Mouse (Mus musculus): ENCODE measurements around the gene Ptpre.
"Not testable (repeated sequence)": the region's sequence is repeated elsewhere in the genome, so short reads cannot be mapped to it uniquely, and the experiment has no call there.

Ptpre gene

DNA sequence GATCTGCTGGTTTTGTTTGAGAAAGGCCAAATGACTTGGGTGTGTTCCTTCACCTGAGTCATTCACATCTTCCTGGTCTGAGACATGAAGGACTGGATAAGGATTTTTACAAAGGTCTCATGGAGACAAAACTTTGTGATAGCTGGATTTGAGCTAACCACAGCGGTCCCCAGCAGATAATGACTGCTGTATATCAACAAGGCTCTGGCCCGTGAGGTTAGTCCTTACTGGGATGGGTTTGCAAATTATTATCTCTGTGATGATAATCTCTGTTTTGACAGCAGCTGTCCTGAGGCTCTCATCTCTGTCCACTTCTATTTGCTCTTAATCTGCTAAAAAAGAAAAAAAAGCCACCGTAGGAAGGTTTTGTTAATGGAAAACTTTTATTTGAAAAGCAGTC is 71.7 kb downstream of the Ptpre start:
- DNase-seq = no peak

DNA sequence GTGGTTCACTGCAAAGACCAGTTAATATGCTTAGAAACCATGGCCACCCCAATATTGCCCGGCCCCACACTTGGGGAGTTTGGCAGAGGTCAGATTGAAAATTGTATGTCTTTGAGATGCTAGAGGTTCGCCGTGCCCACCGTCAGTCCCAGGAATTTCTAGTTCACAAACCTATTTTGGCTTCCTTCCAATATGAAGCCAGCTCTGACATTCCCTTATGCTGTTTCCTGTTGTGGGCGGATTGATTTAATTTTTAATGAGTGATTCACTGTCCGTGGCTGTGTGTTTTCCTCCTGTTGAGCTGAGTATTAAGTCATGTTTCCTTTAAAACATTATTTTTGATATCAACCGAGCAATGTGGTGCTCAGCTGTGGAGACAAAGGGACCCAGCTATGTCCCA is 72.4 kb downstream of the Ptpre start:
- DNase-seq = no peak

DNA sequence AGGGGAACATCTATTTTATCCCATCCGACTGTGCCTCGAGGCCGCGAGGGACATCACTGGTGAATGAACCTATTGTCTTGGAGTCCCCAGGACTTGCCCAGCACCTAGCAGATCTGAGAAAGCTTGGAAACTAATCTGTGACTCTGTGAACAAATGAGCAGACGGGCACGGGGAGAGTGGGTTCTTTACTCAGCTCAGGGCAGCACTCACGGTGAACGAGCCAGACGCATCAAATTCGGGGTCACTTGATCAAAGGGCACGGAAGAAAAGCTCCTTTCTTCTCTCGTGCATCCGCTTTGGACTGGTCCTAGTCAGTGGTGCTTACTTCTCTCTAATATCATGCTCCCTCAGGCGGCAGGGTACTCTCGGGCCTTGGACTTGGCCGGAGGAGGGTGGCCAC is 75.0 kb downstream of the Ptpre start:
- DNase-seq = no peak

DNA sequence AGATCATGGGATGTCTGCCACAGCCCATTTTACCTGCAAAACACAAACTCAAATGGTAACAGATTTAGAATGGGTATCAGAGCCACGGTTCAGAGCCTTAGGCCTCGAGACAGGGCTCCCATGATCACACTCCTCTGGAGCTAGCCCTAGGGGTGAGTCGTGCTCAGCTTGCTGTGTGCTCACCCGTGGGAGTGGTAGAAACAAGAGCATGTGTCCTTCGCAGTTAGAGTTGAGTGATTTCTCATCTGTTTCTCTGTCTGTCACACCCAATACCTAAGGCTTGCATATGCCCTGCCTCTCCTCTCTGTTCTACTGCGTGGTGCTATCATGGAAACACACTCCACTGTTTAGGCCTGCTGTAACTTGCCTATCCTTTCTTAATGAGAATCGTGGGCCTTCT is 75.5 kb downstream of the Ptpre start:
- DNase-seq = no peak

DNA sequence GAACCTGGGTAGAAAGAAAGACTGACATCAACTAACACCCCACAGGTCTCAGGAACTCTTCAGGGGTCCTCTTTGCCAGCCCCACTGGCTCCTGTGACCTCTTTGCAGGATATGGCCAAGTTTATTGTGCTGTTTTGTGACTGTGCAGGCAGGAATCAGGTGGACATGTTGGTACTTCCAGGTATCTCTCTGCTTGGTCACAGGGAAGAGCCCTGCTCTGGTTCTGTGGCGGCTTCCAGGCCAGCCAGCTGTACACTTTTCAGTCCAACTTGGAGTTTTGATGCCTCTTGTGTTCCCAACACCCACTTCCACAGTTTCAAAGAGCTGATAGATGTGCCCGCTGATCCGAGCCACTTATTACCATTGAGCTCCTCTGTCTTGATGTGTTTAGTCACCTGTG is 76.1 kb downstream of the Ptpre start:
- DNase-seq = no peak

DNA sequence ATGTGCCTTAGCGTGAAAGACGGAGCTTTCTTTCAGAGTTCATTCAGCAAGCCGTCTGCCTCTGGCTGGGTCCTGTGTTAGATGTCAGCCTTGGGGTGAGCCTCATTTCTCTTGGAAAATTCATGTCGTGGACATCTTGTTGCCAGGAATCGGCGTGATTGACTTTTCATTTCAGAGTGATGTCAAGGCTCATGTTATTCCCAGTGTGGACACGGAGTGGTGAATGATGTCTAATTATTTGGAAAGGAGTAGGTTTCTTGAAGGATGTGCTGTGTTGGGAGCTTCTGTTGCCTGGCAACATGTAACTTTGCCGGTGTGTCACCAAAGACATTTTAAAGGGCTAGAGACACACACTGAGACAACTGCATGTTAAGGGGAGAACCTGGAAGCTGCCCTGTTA is 77.6 kb downstream of the Ptpre start:
- DNase-seq = no peak

DNA sequence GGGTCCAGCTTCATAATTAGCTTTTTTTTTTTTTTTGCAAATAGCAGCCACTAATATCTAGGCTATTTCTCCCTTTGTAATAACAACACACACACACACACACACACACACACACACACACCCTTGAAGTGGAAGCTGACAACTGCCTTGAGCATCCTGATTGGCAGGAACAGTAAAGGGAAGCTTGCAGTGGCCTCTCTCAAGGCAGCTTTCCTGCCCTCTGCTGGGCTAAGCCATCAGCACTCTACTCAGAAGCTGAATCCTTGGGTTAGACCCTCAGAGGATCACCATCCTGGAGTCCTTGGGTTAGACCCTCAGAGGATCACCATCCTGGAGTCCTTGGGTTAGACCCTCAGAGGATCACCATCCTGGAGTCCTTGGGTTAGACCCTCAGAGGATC is 79.2 kb downstream of the Ptpre start:
- not testable (repeated sequence) for DNase-seq

DNA sequence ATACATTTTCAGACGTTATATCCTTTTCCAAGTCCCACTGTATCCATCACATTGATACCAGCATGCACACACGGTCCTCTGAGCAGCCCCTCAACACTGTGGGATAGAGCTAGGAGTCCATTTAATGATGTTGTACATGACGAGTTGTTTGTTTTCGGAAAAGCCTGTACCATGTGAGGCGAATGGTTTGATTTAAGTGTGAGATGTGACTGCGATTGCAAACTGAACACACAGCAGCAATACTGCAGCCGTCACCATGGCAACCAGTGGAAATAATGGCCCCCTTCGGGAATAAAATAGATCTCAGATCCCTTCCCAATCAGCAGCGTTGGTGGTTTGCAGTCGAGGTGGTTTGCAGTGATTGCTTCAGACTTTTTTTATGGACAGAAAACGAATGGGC is 80.5 kb downstream of the Ptpre start:
- DNase-seq = peak; percentile 67

DNA sequence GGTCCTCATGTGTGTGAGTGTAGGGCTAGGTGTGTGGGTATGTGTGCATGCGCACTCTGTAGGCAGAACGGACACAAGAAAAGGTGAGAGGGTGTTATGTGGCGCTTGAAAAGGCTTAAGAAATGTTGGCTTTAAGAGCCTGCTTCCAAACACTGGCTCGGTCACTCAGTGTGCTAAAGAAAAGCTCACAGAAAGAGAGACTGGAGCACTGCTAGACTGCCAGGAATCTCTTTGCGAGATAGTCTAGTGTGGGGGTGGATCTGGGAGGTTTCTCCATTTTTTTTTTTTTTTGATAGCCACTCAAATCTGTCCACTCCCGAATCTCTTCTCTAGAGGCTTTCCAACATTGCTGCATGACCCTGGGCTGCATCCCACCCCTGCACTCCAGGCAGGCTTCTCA is 84.4 kb downstream of the Ptpre start:
- no peak for DNase-seq

DNA sequence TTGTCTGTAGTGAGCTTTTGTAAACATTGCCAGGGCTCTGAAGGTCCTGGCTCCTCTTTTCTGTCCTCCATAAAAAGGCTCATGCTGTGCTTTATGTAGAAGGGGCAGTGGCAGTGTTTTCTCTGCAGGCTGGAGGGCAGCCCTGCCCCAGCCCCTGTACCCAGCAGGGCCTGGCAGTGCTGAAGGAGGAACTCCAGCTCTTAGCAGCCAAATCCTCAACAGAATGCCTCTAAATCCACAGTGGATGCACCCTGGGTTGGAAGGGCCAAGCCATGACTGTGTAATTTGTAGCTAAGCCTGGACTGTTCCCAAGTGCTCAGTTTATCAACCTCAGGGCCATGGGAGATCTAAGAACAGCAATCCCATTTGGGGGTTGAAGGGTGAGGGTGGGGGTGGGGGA is 85.0 kb downstream of the Ptpre start:
- no peak for DNase-seq

DNA sequence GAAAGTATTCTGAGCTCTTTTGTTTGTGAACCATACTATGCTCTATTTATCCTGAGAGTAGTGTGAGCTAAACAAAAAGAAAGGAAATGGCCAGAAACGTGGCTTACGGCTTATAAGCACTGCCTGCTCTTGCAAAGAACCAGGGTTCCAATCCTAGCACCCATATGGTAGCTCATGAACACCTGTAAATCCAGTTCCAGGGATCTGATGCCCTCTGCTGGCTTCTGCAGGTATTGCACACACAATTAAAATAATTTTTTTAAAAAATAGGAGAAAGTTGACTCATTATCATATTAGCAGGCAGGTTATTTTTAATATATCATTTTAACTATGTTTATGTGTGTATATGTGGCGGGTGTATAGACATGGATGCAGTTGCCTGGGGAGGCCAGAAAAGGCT is 87.6 kb downstream of the Ptpre start:
- no peak for DNase-seq

DNA sequence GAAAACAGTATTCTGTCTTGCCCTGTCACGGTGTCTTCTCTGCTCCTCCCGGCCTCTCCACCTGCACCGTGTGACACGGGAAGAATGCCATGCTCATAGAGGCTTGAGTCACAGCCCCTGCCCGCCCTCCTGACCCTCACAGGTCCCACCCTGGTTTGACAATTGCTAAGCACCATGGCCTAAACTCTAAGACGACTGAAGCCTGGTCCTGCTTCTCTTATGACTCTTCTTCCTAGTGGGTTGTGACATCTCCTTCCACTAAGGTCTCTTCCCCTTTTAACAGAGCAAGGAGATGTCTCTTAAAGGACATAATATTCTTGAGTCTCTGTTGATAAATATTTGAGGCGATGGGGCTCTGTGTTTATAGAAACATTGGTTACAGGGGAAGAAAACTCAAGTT is 91.1 kb downstream of the Ptpre start:
- DNase-seq = no peak

DNA sequence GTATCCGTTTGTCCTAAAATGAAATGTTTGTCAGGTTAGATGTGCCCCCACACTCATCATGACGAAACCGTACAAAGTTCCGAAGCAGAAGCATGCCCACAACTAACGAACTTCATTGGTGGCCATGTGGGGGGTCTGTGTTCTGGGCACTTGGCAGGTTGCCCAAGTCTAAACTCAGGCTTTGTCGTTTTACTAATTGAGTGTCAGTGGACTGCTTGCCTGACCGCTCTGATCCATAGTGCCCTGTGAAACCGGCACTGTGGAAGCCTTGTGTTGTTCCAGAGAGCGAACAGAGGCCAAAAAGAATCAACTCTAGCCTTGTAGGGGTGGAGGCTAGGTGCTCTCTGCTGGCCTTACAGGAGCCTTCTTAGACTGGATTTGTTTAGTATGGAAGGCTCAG is 91.7 kb downstream of the Ptpre start:
- DNase-seq = no peak

DNA sequence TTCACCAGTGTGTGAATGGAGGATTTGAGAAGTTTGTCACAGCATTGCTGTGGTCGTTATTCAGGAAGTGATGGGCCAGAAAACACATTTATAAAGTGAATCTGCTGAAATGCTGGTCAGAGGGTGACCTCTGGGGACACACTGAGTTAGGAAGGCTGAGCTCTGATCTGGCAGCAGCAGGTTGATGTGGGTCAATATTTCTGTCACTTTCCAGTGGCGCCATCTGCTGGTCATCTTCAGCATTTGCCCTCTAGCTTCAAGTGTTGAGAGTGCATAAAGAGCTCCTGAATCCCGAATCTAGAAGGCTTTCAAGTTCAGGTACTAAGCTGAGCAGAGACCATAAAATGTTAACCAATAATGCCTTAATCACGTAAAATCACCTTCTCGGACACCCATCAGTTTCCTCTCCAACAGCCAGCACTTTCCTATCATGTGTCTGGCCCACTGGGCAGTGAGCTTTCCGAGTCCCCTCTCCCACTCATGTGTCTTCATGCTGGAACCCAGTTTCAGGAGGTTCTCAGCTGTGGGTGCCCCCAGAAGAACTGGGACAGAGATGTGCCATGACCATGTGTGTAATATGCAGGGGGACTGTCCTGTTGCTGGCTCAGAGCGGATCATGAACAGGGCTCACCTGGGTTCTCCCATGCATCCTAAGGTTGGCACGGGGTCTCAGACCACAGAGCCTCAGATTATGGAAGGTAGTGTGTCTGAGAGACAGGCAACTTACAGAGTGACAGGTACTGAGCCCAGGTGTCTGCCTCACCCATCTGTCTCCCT is 94.7 kb downstream of the Ptpre start:
- peak; percentile 75 for DNase-seq

DNA sequence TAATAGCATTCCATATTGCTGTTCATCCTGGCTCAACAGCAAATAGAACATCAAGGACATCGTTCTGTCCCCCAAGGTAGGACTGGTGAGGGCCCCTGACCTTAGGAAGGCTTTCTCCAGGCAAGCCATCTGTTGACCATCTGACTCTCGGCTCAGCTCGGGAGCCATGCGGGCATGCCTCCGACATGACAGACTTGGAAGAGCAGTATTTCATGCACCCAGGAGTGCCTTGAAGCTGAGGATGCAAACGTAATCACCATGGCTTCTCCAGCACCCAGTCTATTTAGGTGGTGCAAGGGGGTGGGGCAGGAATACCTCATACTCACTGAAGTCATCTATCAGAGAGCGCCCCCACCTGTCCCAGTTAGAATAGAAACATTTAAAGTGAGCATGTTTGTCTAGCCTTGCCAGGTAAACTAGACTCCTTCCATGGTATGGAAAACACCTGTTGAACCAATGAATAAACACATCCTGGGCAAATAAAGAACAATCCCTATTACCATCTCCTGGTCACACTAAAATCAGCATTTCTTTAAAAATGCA is 95.5 kb downstream of the Ptpre start:
- DNase-seq = no peak

DNA sequence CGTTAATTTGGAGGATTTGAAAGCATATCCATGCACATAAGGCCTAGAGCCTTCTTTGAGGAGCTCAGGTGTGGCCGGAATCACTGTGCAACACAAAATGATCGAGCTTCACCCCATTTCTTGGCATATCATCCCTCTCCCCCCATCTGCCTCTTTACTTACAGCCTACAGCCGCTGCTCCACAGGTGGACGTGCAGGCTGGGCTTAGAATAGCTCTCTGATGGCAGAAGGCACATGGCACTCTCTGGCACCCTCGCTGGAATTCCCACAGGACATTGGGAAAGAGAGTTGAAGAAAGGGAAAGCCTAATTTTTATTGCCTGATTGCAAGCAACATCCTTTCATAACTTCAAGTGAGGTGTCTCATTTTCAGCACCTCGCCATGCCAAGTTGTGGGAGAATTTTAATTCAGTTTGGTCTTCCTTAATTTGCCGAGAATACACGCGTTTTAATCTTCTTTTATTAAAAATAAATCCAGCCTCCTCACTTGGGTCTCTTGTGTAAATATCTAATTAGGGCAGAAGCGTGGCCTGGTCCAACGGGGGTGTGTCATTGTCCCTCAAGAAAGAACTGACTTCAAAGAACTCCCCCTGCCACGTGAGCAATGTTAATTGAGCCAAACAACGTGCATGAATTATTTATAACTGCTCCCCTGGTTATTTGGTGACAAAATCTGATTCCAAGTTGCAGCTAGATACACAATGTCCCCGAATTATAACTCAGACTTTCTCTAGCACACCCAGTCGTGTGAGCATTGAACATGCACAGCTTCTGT is 97.8 kb downstream of the Ptpre start:
- DNase-seq = no peak

DNA sequence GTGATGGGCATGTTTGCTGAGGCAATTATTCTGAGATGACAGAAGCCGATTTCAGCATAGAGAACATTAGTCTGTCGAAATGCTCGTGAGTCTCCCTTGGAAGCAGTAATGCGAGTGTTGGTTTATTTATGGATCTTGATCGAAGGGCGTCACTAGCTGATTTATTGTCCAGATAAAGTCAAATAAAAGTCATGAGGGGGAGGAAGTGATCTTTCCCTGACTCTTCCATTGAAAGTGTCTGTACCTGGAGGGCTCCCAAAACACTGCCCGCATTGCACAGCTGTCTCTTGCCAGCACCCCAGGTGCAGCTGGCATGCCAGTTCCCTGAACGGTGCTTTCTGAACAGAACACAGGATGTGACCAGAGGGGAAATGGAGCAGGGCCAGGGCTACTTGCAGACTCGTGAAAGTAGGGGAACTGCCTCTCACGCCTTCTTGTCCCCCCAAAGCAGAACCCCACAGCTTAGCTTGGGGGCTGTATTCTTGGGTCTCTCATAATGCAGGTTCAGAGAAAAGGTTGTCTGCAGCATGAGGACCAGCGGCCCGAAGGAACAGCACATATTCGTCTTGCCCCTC is 100.2 kb downstream of the Ptpre start:
- DNase-seq = no peak

DNA sequence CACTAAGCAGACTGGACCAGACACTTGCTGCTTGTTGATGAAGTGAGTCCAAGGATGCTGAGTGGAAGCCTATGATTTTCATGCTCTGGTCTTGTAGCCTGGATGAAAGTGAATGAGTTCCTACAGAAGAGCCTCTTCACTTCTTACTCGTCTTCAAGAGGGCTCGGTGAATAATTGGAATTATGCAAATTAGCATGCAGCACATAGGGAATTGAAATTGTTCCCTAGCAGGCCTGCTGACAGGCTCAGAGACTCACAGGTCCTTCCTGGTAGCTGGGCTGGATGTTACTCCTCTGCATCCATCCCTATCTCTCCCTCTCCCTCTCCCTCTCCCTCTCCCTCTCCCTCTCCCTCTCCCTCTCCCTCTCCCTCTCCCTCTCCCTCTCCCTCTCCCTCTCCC is 102.1 kb downstream of the Ptpre start:
- DNase-seq = no peak

DNA sequence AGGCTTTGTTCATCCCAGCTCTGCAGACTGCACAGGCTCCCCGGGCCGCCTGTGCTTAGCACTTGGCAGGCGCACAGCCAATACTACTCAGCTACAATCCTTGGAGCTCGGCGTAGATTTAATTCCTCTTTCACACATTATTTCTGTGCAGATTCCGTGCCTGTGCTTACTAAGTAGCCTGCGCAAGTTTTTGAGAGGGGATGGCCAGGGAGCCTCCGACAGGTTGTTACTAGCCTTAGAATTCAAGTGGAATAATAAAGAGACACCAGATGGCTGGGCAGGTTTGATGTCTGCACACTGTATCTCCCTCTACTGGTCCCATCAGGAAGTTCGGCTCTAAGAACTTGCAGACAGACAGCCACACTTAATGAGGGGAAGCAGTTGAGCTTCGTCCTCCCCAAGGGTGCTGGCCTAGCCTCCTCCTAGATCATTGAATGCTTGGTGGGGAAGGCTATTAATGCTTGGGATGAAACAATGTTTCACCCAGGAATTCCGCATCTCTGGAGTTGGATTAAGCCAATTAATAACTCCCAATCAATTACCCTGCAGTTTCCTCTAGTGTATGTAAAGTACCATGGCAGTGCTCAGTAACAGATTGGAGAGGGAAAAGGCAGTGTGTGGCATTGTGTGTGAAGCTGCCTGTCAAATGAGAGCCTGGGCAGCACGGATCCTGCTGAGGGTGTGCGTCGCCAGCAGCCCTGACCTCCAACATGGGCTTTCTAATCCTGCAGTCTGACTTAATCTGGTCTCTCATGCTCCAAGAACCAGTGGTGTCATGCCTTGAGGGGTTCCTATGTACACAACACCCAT is 104.6 kb downstream of the Ptpre start:
- DNase-seq = peak; percentile 86

DNA sequence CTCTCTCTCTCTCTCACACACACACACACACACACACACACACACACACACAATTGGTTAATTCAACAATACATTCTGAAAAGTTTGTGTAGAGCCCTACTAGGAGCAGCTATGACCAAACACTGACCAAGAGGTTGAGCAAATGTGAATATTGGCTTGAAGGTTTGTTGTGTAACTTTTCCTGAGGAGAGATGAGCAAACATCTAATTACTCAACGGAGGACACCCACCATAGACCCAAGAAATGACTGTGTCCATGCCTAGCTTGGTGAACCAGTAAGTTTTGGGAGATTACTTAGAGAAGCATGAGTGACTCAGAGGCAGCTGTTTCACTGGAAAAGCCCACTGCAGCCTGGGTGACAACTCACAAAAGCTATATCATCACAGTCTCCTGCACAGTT is 107.2 kb downstream of the Ptpre start:
- no peak for DNase-seq

DNA sequence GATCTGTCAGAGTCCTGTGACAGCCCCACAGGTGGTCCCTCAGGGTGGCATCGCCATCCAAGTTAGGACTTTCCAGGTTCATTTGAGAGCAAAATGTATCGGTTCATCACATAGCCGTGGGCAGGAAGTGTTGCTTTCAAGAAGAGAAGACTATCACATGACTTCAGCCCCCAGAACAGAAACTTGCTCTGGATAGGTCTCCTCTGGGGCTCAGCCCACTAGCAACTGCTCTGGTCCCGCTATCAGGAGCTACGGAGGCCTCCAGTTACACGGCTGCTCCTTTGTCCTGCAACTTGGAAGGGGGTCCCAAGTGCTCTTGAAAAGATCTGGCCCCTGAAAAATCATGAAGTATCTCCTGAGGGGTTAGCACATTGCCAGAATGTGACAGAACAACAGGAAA is 109.7 kb downstream of the Ptpre start:
- no peak for DNase-seq

DNA sequence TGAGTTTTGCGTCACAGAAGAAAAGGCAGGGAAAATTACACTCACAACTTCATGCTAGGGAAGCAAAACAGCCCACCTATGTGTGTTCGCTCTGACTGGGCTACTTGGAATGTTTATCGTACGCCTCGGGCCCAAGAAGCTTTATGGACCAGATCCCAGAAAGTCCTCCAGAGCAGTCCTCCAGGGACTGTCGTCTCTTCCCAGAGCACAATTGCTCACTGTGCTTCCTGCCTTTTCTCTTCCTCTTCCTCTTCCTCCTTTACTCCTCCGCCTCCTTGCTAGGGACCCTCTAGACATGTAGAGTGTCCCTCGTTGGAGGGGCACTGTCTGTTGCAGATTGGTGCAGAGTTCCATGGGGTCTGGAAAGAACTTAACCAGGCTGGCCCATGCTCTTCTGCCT is 111.5 kb downstream of the Ptpre start:
- no peak for DNase-seq

DNA sequence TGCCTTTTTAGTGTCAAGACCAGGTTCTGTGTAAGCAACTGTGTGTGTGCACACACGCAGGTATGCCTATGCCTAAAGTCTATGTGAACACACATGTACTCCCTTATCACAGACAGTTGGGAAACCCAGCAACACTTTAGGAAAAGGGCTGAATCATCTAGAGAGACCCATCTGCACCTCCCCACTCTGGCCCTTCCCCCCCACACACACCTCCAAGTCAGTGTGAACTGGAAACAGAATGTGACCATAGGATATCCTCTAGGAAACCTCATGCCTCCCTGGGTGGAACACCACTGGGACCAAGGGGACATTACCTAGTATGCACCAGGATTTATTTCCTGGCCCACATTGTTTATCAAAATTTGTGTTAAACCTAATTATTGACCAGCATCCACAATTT is 112.0 kb downstream of the Ptpre start:
- no peak for DNase-seq

Data from layer of hippocampus, adult 9-11 months (tissue).